Mouse (Mus musculus) heart, postnatal 36 days (tissue): Measurements from ENCODE around the gene Cxcl1. TPM values are rescaled to one million over a fixed set of nuclear protein-coding genes. Genes with fewer than 3 reads are reported as not detected.
"Not testable (repeated sequence)": the region's sequence is repeated elsewhere in the genome, so short reads cannot be mapped to it uniquely, and the experiment has no call there.

ENCODE experiments used
- DNase-seq, 2 experiments: peaks; one replicate each; pipeline ENCODE4 v3.0.0; 2021 to 2022
- intact Hi-C: fragments of 180-260 bp; cut with DNase I; formaldehyde crosslinking; loops from one replicate; pipeline ENCODE4 v1.15.1; 2025
- total RNA-seq, 2 experiments: library from RNA; stranded (reverse); gene quantifications; 2 replicates each; pipeline ENCODE4 v1.2.3; 2021

Gene Cxcl1
- total RNA-seq: under 1 TPM; 0.30 to 0.50 TPM

GRCm38 (mm10) chr5:90890519-90891463 lies at the start of gene Cxcl1:
TSS of gene Cxcl1 (plus strand) at chr5:90891241.
- intact Hi-C loops: no loop called here
- peak; percentile 66 to 71 for DNase-seq

GRCm38 (mm10) chr5:90843891-90844290 lies 47.1 kb upstream of the Cxcl1 start:
- no peak for DNase-seq
- intact Hi-C loops: no loop called here

GRCm38 (mm10) chr5:90850096-90850495 lies 40.9 kb upstream of the Cxcl1 start:
- DNase-seq, intact Hi-C loops: not testable (repeated sequence)

- intact Hi-C loops: not testable (repeated sequence)
Measured at GRCm38 (mm10) chr5:90851391-90851790, 39.6 kb upstream of the Cxcl1 start.

GRCm38 (mm10) chr5:90853206-90853605 lies 37.8 kb upstream of the Cxcl1 start:
- no peak for DNase-seq
- intact Hi-C loops: no loop called here

More at GRCm38 (mm10) chr5:90851391-90851790, 39.6 kb upstream of the Cxcl1 start:
- not testable (repeated sequence) for DNase-seq

GRCm38 (mm10) chr5:90855308-90856230 lies 35.5 kb upstream of the Cxcl1 start:
- DNase-seq: no peak
- intact Hi-C loops: no loop called here

GRCm38 (mm10) chr5:90857463-90857862 lies 33.6 kb upstream of the Cxcl1 start:
- intact Hi-C loops: no loop called here

GRCm38 (mm10) chr5:90858429-90858828 lies 32.6 kb upstream of the Cxcl1 start:
- intact Hi-C loops: no loop called here
- no peak for DNase-seq

More at GRCm38 (mm10) chr5:90857463-90857862, 33.6 kb upstream of the Cxcl1 start:
- no peak for DNase-seq

GRCm38 (mm10) chr5:90859031-90859430 lies 32.0 kb upstream of the Cxcl1 start:
- DNase-seq: no peak
- intact Hi-C loops: no loop called here

GRCm38 (mm10) chr5:90861876-90862375 lies 29.1 kb upstream of the Cxcl1 start:
- intact Hi-C loops: no loop called here
- DNase-seq: no peak

- intact Hi-C loops: no loop called here
- DNase-seq: no peak
Measured at GRCm38 (mm10) chr5:90866770-90867169, 24.3 kb upstream of the Cxcl1 start.

- no peak for DNase-seq
Measured at GRCm38 (mm10) chr5:90872377-90872776, 18.7 kb upstream of the Cxcl1 start.

GRCm38 (mm10) chr5:90876045-90876444 lies 15.0 kb upstream of the Cxcl1 start:
- intact Hi-C loops: loop anchor here (10.0 kb wide), 1 partner anchor 939 kb away; no protein-coding TSS in a partner anchor
- DNase-seq: peak; percentile 23 to 44

More at GRCm38 (mm10) chr5:90872377-90872776, 18.7 kb upstream of the Cxcl1 start:
- intact Hi-C loops: loop anchor here (10.0 kb wide), 1 partner anchor 942 kb away; no protein-coding TSS in a partner anchor

- no peak for DNase-seq
- intact Hi-C loops: loop anchor here (10.0 kb wide), 1 partner anchor 938 kb away; no protein-coding TSS in a partner anchor
Measured at GRCm38 (mm10) chr5:90876471-90877172, 14.4 kb upstream of the Cxcl1 start.

- no peak for DNase-seq
- intact Hi-C loops: loop anchor here (10.0 kb wide), 1 partner anchor 938 kb away; no protein-coding TSS in a partner anchor
Measured at GRCm38 (mm10) chr5:90877173-90877512, 13.9 kb upstream of the Cxcl1 start.

GRCm38 (mm10) chr5:90879307-90880014 lies 11.6 kb upstream of the Cxcl1 start:
- intact Hi-C loops: loop anchor here (10.0 kb wide), 1 partner anchor 935 kb away; no protein-coding TSS in a partner anchor

GRCm38 (mm10) chr5:90880335-90880850 lies 10.6 kb upstream of the Cxcl1 start:
- intact Hi-C loops: no loop called here
- DNase-seq: no peak

More at GRCm38 (mm10) chr5:90879307-90880014, 11.6 kb upstream of the Cxcl1 start:
- no peak for DNase-seq

- no peak for DNase-seq
- intact Hi-C loops: no loop called here
Measured at GRCm38 (mm10) chr5:90881021-90881420, 10.0 kb upstream of the Cxcl1 start.

- no peak for DNase-seq
- intact Hi-C loops: no loop called here
Measured at GRCm38 (mm10) chr5:90881682-90882081, 9.4 kb upstream of the Cxcl1 start.
